Mouse (Mus musculus) bone marrow, adult 2 months (tissue): ENCODE data around the gene Clspn.

Experiments used
- CTCF ChIP-seq: fragments of 200-500 bp; IDR thresholded peaks from 2 replicates; pipeline ENCODE4 v1.5.1; 2011; ENCODE audit warnings: low read length, control low read depth; ENCODE audit not compliant: control insufficient read depth, insufficient read depth
- POLR2A ChIP-seq: fragments of 200-500 bp; IDR thresholded peaks from 2 replicates; pipeline ENCODE4 v1.6.1; 2011; ENCODE audit warnings: low read depth, mild to moderate bottlenecking, control low read depth, low read length, borderline replicate concordance; ENCODE audit not compliant: control insufficient read depth

DNA sequence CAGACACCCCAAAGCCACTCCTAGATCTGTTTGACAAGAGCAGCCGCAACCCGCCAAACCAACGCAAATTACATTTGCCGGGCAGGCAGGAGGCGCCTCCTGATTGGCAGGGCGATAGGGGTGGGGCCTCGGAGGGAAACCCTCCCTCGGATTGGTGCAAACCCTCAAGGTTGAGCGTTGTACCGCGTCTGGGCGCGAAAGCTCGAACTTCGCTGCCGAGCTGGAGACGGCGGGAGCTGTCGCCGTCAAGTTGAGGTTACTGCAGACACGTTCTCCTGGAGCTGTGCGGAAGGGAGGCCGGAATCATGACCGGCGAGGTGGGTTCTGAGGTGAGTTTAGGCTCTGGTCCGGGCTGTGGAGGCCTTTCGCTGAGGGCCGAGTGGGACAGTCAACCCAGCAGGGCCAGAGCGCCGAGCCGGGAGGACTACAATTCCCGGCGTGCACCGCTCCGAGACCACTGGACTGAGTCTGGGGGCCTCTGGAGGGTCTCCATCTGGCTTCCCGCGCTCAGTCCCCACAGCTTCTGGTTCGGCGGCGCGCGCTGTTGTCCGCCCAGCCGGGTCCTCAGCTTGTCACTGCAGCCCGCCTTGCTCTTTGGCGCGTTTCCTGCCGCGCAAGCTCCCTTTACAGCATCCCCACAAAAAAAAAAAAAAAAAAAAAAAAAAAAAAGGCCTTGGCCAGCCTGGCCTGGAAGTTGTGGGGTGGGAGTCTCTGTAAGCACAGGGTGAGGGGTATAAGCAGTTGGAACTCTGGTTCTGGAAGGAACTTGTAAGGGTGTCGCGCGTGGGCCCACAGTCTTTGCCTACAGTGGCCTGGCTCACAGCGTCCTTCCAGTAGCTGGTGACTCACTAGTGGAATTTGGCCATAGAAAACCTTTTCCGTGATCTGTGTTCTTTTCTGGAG is at the start of gene Clspn:
- peak; percentile 94 for TF ChIP-seq POLR2A
- TF ChIP-seq CTCF, result no peak
